Mouse (Mus musculus) lung, postnatal 14 days (tissue): ENCODE measurements at regions not wholly inside any gene's neighbourhood (a gene's known extent, or its start where the extent isn't known, plus 50 kb on each side); places are given as distances from the start of the nearest gene placed in this dataset.
"Not testable (repeated sequence)": the region's sequence is repeated elsewhere in the genome, so short reads cannot be mapped to it uniquely, and the experiment has no call there.

Experiments used
- DNase-seq: peaks from one replicate; pipeline ENCODE4 v3.0.0; 2021

DNA sequence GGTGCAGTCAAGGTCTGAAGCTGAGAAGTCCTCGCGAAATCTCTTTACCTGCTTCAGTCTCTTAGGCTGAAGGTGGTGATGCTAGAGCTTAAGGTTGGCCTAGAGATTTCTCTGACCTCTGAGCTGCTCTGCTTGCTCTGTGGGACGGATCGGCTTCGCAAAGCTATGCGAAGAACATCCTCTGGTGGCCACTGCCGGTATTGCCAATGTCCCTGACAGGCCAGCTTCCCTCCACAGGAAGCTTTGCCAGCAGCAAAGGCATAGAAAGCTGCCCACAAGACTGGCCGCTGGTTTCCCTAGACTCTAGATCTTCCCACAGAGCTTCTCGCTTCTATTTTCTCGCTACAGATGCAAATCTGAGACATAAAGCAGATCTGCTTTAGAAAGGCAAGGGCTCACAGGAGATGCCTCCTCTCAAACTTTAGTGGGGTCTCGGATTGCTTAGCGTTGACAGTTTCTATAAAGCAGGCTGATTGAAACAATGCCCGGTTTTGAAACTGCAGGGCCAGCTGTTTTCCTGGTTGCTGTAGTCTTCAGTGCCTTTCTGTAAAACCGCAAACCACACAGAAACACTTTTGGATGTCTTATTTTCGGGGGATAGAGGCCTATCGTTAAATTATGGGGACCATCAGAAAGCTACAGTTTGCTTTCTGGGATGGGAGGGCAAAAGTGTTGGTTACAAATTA lies 153.7 kb downstream of the Car8 start:
- peak; percentile 85 for DNase-seq

DNA sequence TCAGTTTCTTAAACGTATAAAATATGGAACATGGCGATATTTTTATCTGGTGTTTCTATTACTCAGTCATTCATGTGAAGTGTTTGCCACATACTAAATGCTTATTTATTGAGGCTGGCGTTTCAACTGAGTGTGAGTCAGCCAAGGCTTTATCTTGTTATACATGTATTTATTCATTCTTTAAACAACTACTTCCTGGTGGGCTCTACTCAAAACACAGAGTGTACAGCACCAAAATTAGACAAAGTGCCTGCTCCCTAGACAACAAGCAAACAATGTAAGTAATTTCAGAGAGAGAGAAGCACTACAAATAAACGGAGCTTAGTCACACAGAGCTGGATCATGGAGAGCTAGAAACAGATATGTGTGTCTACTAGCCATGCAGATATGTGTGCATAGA lies 159.5 kb downstream of the Car8 start:
- DNase-seq, result no peak

GRCm38 (mm10) chr4:8072989-8073573 lies 165.8 kb downstream of the Car8 start:
- no peak for DNase-seq

DNA sequence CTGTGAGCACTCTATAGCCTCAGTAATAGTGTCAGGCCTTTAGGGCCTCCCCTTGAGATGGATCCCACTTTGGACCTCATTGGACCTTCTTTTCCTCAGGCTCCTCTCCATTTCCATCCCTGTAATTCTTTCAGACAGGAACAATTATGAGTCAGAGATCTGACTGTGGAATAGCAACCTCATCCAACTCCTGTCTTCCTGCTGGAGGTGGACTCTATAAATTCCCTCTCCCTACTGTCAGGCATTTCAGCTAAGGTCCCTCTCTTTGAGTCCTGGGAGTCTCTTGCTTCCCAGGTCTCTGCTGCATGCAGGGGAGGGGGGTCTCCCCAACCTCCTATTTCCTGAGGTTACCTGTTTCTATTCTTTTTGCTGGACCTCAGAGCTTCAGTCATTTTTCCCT lies 168.1 kb downstream of the Car8 start:
- DNase-seq, result not testable (repeated sequence)

- DNase-seq, result no peak
Observed at GRCm38 (mm10) chr4:8068086-8068485, 170.8 kb downstream of the Car8 start.

- DNase-seq, result no peak
Observed at GRCm38 (mm10) chr4:8041776-8042175, 197.1 kb downstream of the Car8 start.

GRCm38 (mm10) chr4:8037863-8038262 lies 201.0 kb downstream of the Car8 start:
- no peak for DNase-seq

DNA sequence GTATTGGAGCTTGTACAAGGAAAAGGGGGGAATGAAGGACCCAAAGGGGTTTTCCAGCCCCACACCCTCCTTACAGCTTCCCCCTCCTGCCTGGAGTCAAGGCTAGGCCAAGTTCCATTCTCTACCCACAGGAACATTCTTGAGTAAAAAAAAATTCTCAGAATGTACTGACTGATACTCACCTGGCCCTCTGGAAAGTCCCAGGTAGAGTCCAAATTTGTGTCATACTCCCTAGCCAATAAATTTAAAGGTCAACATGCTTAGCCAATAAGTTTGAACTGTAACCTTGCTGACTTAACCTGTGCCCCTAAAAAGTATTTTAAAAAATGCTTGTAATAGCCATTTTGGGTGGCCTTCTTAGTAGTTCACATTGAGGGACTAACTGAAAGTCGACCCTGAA lies 205.4 kb downstream of the Car8 start:
- DNase-seq, result not testable (repeated sequence)

DNA sequence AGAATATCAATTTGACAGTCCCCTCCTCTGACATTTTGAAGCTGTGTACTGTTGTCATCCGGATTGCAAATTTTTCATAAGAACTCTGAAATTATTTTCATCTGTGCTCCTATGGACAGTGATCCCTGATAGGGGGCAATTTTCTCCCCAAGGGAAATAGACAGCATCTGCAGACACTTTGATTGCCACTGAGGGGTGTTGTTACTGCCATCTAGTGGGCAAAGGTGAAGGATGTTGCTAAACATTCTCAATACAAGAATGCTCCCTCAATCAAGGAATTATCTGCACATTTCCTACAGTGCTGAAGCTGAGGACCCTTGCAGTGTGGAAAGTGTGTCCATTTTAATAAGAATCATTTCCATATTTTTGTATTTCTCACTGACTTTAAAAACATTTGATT lies 233.7 kb downstream of the Car8 start:
- peak; percentile 47 for DNase-seq

DNA sequence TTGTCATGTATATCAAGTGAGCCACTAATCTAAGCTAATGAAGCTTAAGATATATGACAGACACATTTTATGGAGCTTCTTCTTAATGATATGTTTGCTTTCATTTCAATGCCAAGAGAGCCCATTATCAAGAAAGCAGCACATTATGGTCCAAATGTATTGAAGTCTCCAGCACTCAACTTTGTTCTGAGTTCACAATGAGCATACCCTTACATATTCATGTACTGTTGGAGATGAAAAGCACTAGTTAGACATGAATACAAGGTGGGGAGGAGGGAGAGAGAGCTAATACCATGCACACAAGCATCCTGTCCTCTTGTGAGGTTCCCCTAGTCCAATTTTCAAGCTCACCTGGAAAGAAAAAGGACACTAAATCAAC lies 241.3 kb downstream of the Car8 start:
- no peak for DNase-seq

DNA sequence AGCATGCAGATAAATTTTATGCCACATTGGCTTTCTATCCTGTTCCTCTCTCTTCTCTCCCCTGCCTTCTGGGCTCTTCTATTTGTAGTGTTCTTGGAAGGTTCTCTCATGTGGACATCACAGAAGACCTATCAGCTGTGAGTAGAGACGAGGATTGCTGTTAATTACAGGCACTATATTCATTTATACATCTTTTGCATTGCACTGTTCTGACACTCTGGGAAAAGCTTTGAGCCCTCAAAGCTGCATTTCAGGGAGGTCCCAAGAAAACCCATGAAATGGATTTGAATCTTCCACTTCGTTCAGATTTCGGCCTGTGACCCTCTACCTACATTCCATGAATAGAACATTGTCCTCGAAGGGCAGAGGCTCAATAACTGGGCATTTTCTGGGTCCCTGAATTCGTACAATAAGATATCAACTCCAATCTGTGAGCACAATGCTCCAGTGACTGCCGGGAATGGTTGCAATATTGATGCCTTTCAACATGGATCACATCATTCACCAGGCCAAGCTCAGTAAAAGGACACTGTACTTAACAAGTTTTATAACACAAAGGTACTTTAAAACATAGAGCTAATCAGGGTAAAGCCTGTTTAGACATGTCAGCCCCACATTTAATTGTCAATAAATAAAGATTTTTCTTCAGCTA lies 241.8 kb downstream of the Car8 start:
- no peak for DNase-seq

DNA sequence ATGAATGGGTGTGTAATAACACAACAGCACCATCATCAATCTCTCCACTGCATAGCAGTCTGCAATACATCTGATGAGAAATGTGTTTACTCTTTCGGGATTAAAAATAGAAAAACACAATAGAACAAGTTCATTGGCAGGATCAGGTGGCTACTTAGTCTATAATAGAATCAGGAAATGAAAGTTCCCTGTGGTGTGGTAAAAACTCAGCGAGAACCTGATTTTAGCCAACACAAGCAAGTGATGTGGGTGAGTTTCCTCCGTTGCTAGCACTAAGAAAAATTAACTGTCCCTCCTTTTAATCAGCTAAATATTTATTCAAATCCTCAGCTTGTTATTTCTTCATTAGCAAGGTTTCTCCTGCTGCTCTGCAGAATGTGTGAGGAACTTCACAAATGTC lies 245.9 kb downstream of the Car8 start:
- DNase-seq, result no peak

GRCm38 (mm10) chr4:7987781-7988180 lies 251.1 kb downstream of the Car8 start:
- DNase-seq, result peak; percentile 1

- no peak for DNase-seq
Observed at GRCm38 (mm10) chr4:7987346-7987745, 251.5 kb downstream of the Car8 start.

- DNase-seq, result no peak
Observed at GRCm38 (mm10) chr4:7984814-7985213, 254.0 kb downstream of the Car8 start.

- no peak for DNase-seq
Observed at GRCm38 (mm10) chr4:7979772-7980351, 259.0 kb downstream of the Car8 start.

GRCm38 (mm10) chr4:7977661-7978444 lies 261.0 kb downstream of the Car8 start:
- no peak for DNase-seq

- no peak for DNase-seq
Observed at GRCm38 (mm10) chr4:7970272-7970671, 268.6 kb downstream of the Car8 start.

DNA sequence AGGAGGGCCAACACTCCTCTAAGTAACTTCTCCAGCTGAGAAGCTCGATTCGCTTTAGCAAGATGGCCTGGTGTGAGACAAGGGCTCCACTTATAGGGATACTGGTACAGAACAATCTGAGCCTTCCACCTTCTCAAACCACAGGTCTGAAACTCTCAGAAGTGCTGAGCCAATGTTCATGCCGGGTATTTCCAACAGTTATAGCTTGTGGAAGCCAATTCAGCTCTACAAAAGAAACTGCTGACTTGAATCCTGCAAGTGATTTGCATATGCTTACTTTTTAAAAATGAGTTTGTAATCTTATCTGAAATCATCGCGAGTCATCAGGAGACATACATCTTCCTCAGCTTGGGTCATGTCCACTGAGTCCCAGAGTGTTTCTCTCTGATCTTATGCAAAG lies 273.2 kb downstream of the Car8 start:
- DNase-seq, result no peak

DNA sequence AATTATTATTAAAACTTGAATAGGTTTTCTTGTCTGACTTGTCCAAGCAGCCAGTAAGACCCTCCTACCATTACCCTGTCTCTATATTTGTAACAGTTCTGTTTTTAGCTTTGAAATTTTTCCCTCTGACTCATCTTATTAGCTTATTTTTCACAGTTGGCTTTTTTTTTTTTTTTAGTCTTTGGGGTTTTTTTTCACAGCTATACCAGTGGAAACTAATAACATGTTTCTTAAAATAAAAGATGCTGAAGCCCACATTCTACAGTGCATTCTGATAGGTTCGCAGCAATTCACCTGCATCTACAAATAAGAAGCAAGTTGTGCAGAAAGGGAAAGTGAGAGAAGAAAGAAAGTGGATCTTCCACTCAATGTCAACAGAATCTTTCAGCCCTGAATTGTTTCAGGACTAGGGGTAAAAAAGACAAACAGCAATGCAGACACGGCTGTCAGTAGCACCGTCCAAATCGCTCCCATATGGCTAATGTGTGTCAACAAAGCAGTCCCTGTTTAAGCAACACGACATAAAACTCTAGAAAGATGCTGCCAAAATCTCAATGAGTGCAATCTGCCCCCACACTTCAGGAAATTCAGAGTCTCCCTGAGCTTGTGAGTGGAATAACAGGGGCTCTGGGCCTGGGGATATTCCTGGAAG lies 277.2 kb downstream of the Car8 start:
- DNase-seq, result no peak

DNA sequence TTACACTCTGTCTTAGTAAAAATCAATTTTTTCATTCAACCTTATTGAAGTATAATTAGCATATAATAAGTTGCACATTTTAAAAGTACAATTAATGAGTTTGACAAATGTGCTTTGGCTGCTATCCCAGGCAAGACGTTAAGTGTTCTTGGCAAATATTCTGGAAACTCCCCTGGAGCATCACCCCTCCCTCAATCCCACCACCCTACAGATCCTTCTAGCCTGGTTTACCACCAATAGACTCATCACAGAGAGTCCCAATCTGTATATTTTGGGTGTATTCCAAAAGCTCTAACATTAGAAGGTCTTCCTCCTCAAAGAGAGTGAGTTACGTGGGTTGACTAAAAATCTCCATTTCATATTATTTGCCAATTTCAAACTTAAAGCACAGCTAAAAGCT lies 278.5 kb downstream of the Car8 start:
- no peak for DNase-seq

GRCm38 (mm10) chr4:7948020-7948419 lies 290.8 kb downstream of the Car8 start:
- DNase-seq, result no peak

DNA sequence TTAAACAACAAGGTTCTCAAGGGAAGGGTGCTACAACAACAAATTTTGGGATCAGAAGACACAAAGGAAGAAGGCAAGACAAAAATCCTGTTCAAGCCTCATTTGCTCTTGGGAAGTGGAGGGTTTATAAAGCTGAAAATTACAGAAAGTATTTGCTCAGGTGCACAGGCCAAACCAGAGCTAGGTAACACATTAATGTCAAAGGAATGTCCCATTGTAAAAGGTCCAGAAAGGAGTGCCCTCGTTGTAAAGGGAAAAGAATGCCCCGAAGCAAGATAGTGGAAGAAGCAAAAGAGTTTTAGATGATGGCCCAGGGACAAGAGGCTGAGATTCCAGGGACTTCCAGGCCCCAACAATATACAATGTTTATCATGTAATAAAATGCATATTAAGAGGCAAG lies 317.3 kb downstream of the Car8 start:
- DNase-seq, result no peak
